Mouse (Mus musculus) CH12.LX (cell line): ENCODE measurements around the gene Madd. TPM values are rescaled to one million over a fixed set of nuclear protein-coding genes. Genes with fewer than 3 reads are reported as not detected.

Experiments
- DNase-seq: peaks from one replicate; pipeline ENCODE4 v3.0.0-alpha.2; 2013; ENCODE audit errors: extremely low read depth
- H3K27ac ChIP-seq: 2 replicates; pipeline ENCODE4 v1.5.1; 2012; ENCODE audit warnings: low read depth, mild to moderate bottlenecking, control low read depth, moderate library complexity; ENCODE audit not compliant: insufficient read depth
- H3K27me3 ChIP-seq: replicated peaks from 2 replicates; pipeline ENCODE3; 2012; ENCODE audit warnings: inconsistent platforms
- H3K36me3 ChIP-seq, 2 experiments: replicated peaks in 1 of 2; 2 replicates each; pipeline versions ENCODE3 to v1.6.1; 2012; ENCODE audit warnings: inconsistent platforms in 1 of 2, low read length in 1 of 2, mild to moderate bottlenecking in 1 of 2, mixed read lengths in 1 of 2, moderate library complexity in 1 of 2; ENCODE audit not compliant: control insufficient read depth in 1 of 2, insufficient read depth in 1 of 2
- H3K4me1 ChIP-seq, 2 experiments: 2 replicates each; pipeline ENCODE4 v1.6.1; 2012; ENCODE audit warnings: inconsistent platforms in 1 of 2, moderate library complexity in 1 of 2; ENCODE audit not compliant: insufficient read depth in 2 of 2, control insufficient read depth in 1 of 2
- H3K4me2 ChIP-seq: 2 replicates; pipeline ENCODE4 v1.6.1; 2012; ENCODE audit warnings: low read depth, mild to moderate bottlenecking, control low read depth; ENCODE audit not compliant: poor library complexity, insufficient read depth, severe bottlenecking
- H3K4me3 ChIP-seq, 3 experiments: fragments of 150-350 bp in 1 of 3; sonication (generic) in 1 of 3; replicated peaks in 1 of 3; 2 replicates each; pipeline versions ENCODE3 to v1.5.1; 2011 to 2012; ENCODE audit warnings: low read depth in 2 of 3, low read length in 2 of 3, mild to moderate bottlenecking in 2 of 3, moderate library complexity in 2 of 3, control low read depth in 1 of 3, improper control_type of control experiment in 1 of 3, inconsistent platforms in 1 of 3, mixed read lengths in 1 of 3; ENCODE audit not compliant: poor library complexity in 1 of 3
- H3K79me2 ChIP-seq: replicated peaks from 2 replicates; pipeline ENCODE4 v1.6.1; 2012; ENCODE audit warnings: mild to moderate bottlenecking, moderate library complexity; ENCODE audit not compliant: control insufficient read depth, poor library complexity, insufficient read depth, severe bottlenecking; ENCODE audit errors: extremely low read depth
- H3K9ac ChIP-seq: 2 replicates; pipeline ENCODE4 v1.6.1; 2012; ENCODE audit warnings: low read depth, mild to moderate bottlenecking, control low read depth, moderate library complexity; ENCODE audit not compliant: insufficient read depth
- H3K9me3 ChIP-seq: replicated peaks from 2 replicates; pipeline ENCODE3; 2012; ENCODE audit warnings: low read length, inconsistent platforms, mixed read lengths
- CHD1 ChIP-seq: IDR thresholded peaks from 2 replicates; pipeline ENCODE4 v1.6.1; 2012; ENCODE audit warnings: low read depth, low read length, improper control_type of control experiment, inconsistent platforms
- CHD2 ChIP-seq: IDR thresholded peaks from 2 replicates; pipeline ENCODE4 v1.6.1; 2011; ENCODE audit warnings: low read length, improper control_type of control experiment
- CTCF ChIP-seq, 2 experiments: IDR thresholded peaks in 1 of 2; conservative IDR thresholded peaks in 1 of 2; 2 replicates each; pipeline ENCODE4 v1.5.1; 2011 to 2012; ENCODE audit warnings: low read depth in 2 of 2, low read length in 2 of 2, improper control_type of control experiment in 1 of 2, inconsistent platforms in 1 of 2, mild to moderate bottlenecking in 1 of 2, moderate library complexity in 1 of 2
- EP300 ChIP-seq: IDR thresholded peaks from 2 replicates; pipeline ENCODE4 v1.6.1; 2011; ENCODE audit warnings: low read length, improper control_type of control experiment
- ETS1 ChIP-seq: conservative IDR thresholded peaks from 2 replicates; pipeline ENCODE4 v1.6.1; 2012; ENCODE audit warnings: low read depth, mild to moderate bottlenecking, inconsistent platforms, low read length, improper control_type of control experiment, moderate library complexity
- GABPA ChIP-seq: IDR thresholded peaks from 2 replicates; pipeline ENCODE4 v1.6.1; 2012; ENCODE audit warnings: low read depth, low read length, improper control_type of control experiment, inconsistent platforms; ENCODE audit not compliant: insufficient replicate concordance
- HCFC1 ChIP-seq: IDR thresholded peaks from 2 replicates; pipeline ENCODE4 v1.6.1; 2012; ENCODE audit warnings: low read depth, mild to moderate bottlenecking, inconsistent platforms, low read length, improper control_type of control experiment
- JUN ChIP-seq: IDR thresholded peaks from 2 replicates; pipeline ENCODE4 v1.6.1; 2011; ENCODE audit warnings: low read depth, mild to moderate bottlenecking, low read length, improper control_type of control experiment, moderate library complexity; ENCODE audit not compliant: insufficient read depth
- KAT2A ChIP-seq: IDR thresholded peaks from 2 replicates; pipeline ENCODE4 v1.6.1; 2012; ENCODE audit warnings: low read length, improper control_type of control experiment, inconsistent platforms; ENCODE audit not compliant: insufficient replicate concordance
- MAX ChIP-seq: IDR thresholded peaks from 2 replicates; pipeline ENCODE4 v1.6.1; 2011; ENCODE audit warnings: low read length, improper control_type of control experiment
- MAZ ChIP-seq: IDR thresholded peaks from 2 replicates; pipeline ENCODE4 v1.6.1; 2012; ENCODE audit warnings: low read depth, mild to moderate bottlenecking, inconsistent platforms, low read length, improper control_type of control experiment, moderate library complexity
- MXI1 ChIP-seq: IDR thresholded peaks from 2 replicates; pipeline ENCODE4 v1.6.1; 2011; ENCODE audit warnings: mild to moderate bottlenecking, low read depth, low read length, improper control_type of control experiment
- MYC ChIP-seq: IDR thresholded peaks from 2 replicates; pipeline ENCODE4 v1.6.1; 2011; ENCODE audit warnings: low read depth, mild to moderate bottlenecking, improper control_type of control experiment, low read length
- NRF1 ChIP-seq: IDR thresholded peaks from 2 replicates; pipeline ENCODE4 v1.6.1; 2014; ENCODE audit warnings: low read depth, mild to moderate bottlenecking, inconsistent platforms, low read length, improper control_type of control experiment, moderate library complexity
- POLR2A ChIP-seq: IDR thresholded peaks from 2 replicates; pipeline ENCODE4 v1.6.1; 2011; ENCODE audit warnings: low read depth, mild to moderate bottlenecking, improper control_type of control experiment, low read length
- RAD21 ChIP-seq: IDR thresholded peaks from 2 replicates; pipeline ENCODE4 v1.6.1; 2011; ENCODE audit warnings: low read depth, mild to moderate bottlenecking, low read length, improper control_type of control experiment, moderate library complexity
- RCOR1 ChIP-seq: conservative IDR thresholded peaks from 2 replicates; pipeline ENCODE4 v1.6.1; 2012; ENCODE audit warnings: low read depth, mild to moderate bottlenecking, inconsistent platforms, low read length, improper control_type of control experiment
- SIN3A ChIP-seq: IDR thresholded peaks from 2 replicates; pipeline ENCODE4 v1.6.1; 2012; ENCODE audit warnings: low read length, improper control_type of control experiment, inconsistent platforms
- SMC3 ChIP-seq: IDR thresholded peaks from 2 replicates; pipeline ENCODE4 v1.6.1; 2011; ENCODE audit warnings: low read depth, low read length, improper control_type of control experiment
- TCF12 ChIP-seq: IDR thresholded peaks from 2 replicates; pipeline ENCODE4 v1.6.1; 2014; ENCODE audit warnings: low read depth, mild to moderate bottlenecking, inconsistent platforms, low read length, improper control_type of control experiment
- USF1 ChIP-seq: IDR thresholded peaks from 2 replicates; pipeline ENCODE4 v1.6.1; 2014; ENCODE audit warnings: low read depth, mild to moderate bottlenecking, inconsistent platforms, low read length, improper control_type of control experiment
- ZC3H11A ChIP-seq: IDR thresholded peaks from 2 replicates; pipeline ENCODE4 v1.6.1; 2012; ENCODE audit warnings: low read depth, mild to moderate bottlenecking, inconsistent platforms, low read length, improper control_type of control experiment
- ZMIZ1 ChIP-seq: IDR thresholded peaks from 2 replicates; pipeline ENCODE4 v1.6.1; 2012; ENCODE audit warnings: low read depth, mild to moderate bottlenecking, inconsistent platforms, low read length, improper control_type of control experiment
- ZNF384 ChIP-seq: IDR thresholded peaks from 2 replicates; pipeline ENCODE4 v1.6.1; 2012; ENCODE audit warnings: low read depth, low read length, improper control_type of control experiment, inconsistent platforms
- dilution Hi-C: fragments of 300-500 bp; cut with MboI; formaldehyde crosslinking; loops from 2 replicates; pipeline ENCODE4 v1.14.3; 2020; ENCODE audit warnings: low sequenced_read_pairs; ENCODE audit not compliant: extremely low pct_unique_long_range_greater_than_20kb, extremely low pct_ligation_motif_present
- in situ Hi-C: fragments of 300-500 bp; cut with MboI; formaldehyde crosslinking; loops from 3 replicates; pipeline ENCODE4 v1.14.3; 2019; ENCODE audit warnings: low sequenced_read_pairs, low pct_ligation_motif_present, low pct_unique_long_range_greater_than_20kb, mixed read lengths
- polyA plus RNA-seq: library from polyadenylated mRNA; unstranded; fragments of >175 nt; gene quantifications from 2 replicates; pipeline ENCODE4 v1.2.1, GENCODE M21; 2012; ENCODE audit warnings: low read depth; ENCODE audit not compliant: insufficient read length
- total RNA-seq, 2 experiments: library from RNA; depleted of rRNA; stranded (reverse); fragments of 300-350 nt in 1 of 2; fragments of >200 nt in 1 of 2; gene quantifications; 2 replicates each; pipeline ENCODE4 v1.2.3; 2012 to 2014

Madd gene
- total and polyA plus RNA-seq, 3 experiments, result 4.8 to 15.6 (median 14.6) TPM

GRCm38 (mm10) chr2:91164991-91165390 lies 18.6 kb downstream of the Madd start:
- Histone ChIP-seq H3K4me1 (no peaks in the 10 kb centered on the region), H3K9ac (no peak overlapping the region), H3K4me2 (no peak overlapping the region), H3K79me2 (no peaks in the 10 kb centered on the region), H3K27ac (no peak overlapping the region), H3K27me3 (no peaks in the 10 kb centered on the region), H3K36me3 (peaks cover 70 to 95% of the 10 kb centered on the region in 2 experiments), H3K4me3 (no peak overlapping the region), H3K9me3 (no peaks in the 10 kb centered on the region)
- no peak for TF ChIP-seq SIN3A
- TF ChIP-seq CHD1, result no peak
- no peak for TF ChIP-seq POLR2A
- TF ChIP-seq CTCF (conservative IDR thresholded peaks at IDR 0.05 in 1 of 2, IDR thresholded peaks at IDR 0.05 in 1 of 2; ENCODE audit: low read depth in 2 of 2, low read length in 2 of 2), result no peak
- no peak for TF ChIP-seq MAZ
- TF ChIP-seq ZNF384, result no peak
- no peak for TF ChIP-seq MYC
- TF ChIP-seq JUN, result no peak
- no peak for TF ChIP-seq KAT2A
- TF ChIP-seq TCF12, result no peak
- TF ChIP-seq ZC3H11A, result no peak
- TF ChIP-seq USF1, result no peak
- no peak for TF ChIP-seq MAX
- no peak for TF ChIP-seq HCFC1
- no peak for TF ChIP-seq RAD21
- TF ChIP-seq ETS1, result no peak
- TF ChIP-seq SMC3, result no peak
- no peak for TF ChIP-seq EP300
- TF ChIP-seq MXI1, result no peak
- no peak for TF ChIP-seq GABPA
- DNase-seq, result no peak
- in situ Hi-C loops (no loop called here), dilution Hi-C loops (no loop called here)

GRCm38 (mm10) chr2:91163532-91163931 lies 20.1 kb downstream of the Madd start:
- Histone ChIP-seq H3K27ac (no peak overlapping the region), H3K4me2 (no peak overlapping the region), H3K27me3 (no peaks in the 10 kb centered on the region), H3K4me3 (no peak overlapping the region), H3K79me2 (no peaks in the 10 kb centered on the region), H3K9ac (no peak overlapping the region), H3K4me1 (no peaks in the 10 kb centered on the region), H3K9me3 (no peaks in the 10 kb centered on the region), H3K36me3 (peaks cover 70 to 95% of the 10 kb centered on the region in 2 experiments)
- in situ Hi-C loops (no loop called here), dilution Hi-C loops (no loop called here)
- DNase-seq, result no peak
- TF ChIP-seq RCOR1 (no peak), ZMIZ1 (no peak), SMC3 (no peak), MAX (no peak), JUN (no peak), NRF1 (no peak), CHD2 (no peak), MXI1 (no peak), ZNF384 (no peak), HCFC1 (no peak)
